Mouse (Mus musculus) intestine, embryonic 14.5 days (tissue): ENCODE measurements around the gene Smchd1. TPM values are rescaled to one million over a fixed set of nuclear protein-coding genes. Genes with fewer than 3 reads are reported as not detected.
"Not testable (repeated sequence)": the region's sequence is repeated elsewhere in the genome, so short reads cannot be mapped to it uniquely, and the experiment has no call there.

ENCODE experiments used
- ATAC-seq: fragments of 200-750 bp; cut with Nextera tagmentation; replicated peaks from 2 replicates; pipeline ENCODE4 v1.8.0; 2017; ENCODE audit warnings: low read depth, moderate number of reproducible peaks, moderate TSS enrichment, moderate library complexity; ENCODE audit not compliant: low FRiP score, low TSS enrichment
- DNase-seq: peaks from one replicate; pipeline ENCODE4 v3.0.0-alpha.2; 2018; ENCODE audit warnings: low spot score
- H3K27ac ChIP-seq: fragments of 300-500 bp; sonication (generic); 2 replicates; pipeline ENCODE4 v1.5.1; 2014; ENCODE audit warnings: low read depth, mild to moderate bottlenecking, control low read depth
- H3K27me3 ChIP-seq: fragments of 300-500 bp; sonication (generic); replicated peaks from 2 replicates; pipeline ENCODE4 v1.6.1; 2014; ENCODE audit warnings: low read length, control low read depth; ENCODE audit not compliant: control insufficient read depth, insufficient read depth
- H3K36me3 ChIP-seq: fragments of 300-500 bp; sonication (generic); 2 replicates; pipeline ENCODE4 v1.6.1; 2014; ENCODE audit warnings: low read length, control low read depth; ENCODE audit not compliant: control insufficient read depth, insufficient read depth
- H3K4me1 ChIP-seq: fragments of 300-500 bp; sonication (generic); replicated peaks from 2 replicates; pipeline ENCODE4 v1.6.1; 2014; ENCODE audit warnings: low read length, control low read depth, mixed read lengths; ENCODE audit not compliant: control insufficient read depth, insufficient read depth
- H3K4me2 ChIP-seq: fragments of 300-500 bp; sonication (generic); 2 replicates; pipeline ENCODE4 v1.6.1; 2014; ENCODE audit warnings: low read length
- H3K4me3 ChIP-seq: fragments of 300-500 bp; sonication (generic); 2 replicates; pipeline ENCODE4 v1.5.1; 2014; ENCODE audit warnings: low read depth, low read length, control low read depth, mixed read lengths
- H3K9ac ChIP-seq: fragments of 300-500 bp; sonication (generic); 2 replicates; pipeline ENCODE4 v1.6.1; 2014; ENCODE audit warnings: mild to moderate bottlenecking, low read length
- H3K9me3 ChIP-seq: fragments of 300-500 bp; sonication (generic); 2 replicates; pipeline ENCODE4 v1.6.1; 2016; ENCODE audit warnings: low read length, control low read depth; ENCODE audit not compliant: control insufficient read depth
- WGBS: fragments of 180-500 bp; shearing (Covaris S2); extraction: QIAGEN DNeasy Blood & Tissue Kit; methylation state at CpG from one replicate; pipeline ENCODE4 v1.1.7; 2014; 5-methylcytosine and 5-hydroxymethylcytosine counted together
- polyA plus RNA-seq: library from polyadenylated mRNA; unstranded; fragments of >200 nt; fragmentation: Nextera tagmentation; extraction: Ambion mirVana; gene quantifications from 2 replicates; pipeline ENCODE4 v1.2.1, GENCODE M21; 2014

The Smchd1 gene
- polyA plus RNA-seq, 1 experiment from 2014 or later: 81.8 TPM

DNA sequence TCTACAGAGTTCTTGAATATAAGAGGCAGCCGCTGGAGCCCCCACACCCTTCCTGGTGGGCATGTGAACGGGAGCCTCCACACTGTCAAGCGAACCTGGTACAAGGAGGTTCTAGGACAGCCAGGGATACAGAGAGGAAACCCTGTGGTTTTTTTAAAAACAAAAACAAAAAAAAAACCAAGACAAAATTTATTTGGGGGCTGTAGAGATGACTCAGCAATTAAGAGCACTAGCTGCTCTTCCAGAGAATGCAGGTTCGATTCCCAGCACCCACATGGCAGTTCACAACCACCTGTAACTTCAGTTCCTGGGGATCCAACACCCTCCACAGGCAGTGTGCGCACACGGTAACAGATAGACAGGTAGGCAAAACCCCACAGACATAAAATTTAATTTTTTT, 136.5 kb downstream of the Smchd1 start:
- H3K9me3 ChIP-seq: no peaks in the 10 kb centered on the region
- DNase-seq: peak; percentile 15
- H3K4me3 ChIP-seq: no peak overlapping the region
- no peak overlapping the region for H3K27ac ChIP-seq
- no peaks in the 10 kb centered on the region for H3K4me1 ChIP-seq
- no peak for ATAC-seq
- no peak overlapping the region for H3K4me2 ChIP-seq
- peaks cover 5% of the 10 kb centered on the region; the same call in 1 of the 2 replicates for H3K36me3 ChIP-seq
- WGBS: 97% methylated on average over 6 of the region's 6 CpGs
- no peaks in the 10 kb centered on the region for H3K27me3 ChIP-seq
- no peak overlapping the region for H3K9ac ChIP-seq

DNA sequence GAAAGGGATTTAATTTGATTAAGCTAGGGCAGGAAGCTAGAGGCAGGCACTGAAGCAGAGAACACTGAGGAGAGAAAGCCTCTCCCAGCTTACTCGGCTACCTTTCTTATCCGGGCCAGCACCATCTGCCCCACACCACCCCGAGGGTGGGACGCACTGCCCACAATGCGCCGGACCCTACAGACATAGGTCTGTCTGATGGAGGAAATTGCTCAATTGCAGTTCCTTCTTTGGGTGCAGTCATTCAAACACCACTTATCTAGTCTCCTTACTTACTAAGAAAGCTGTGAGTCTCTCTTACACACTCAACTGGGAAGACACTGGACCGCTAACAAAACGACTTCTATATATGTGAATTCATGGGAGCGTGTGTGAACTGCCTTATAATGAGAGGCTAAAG, 137.6 kb downstream of the Smchd1 start:
- Histone ChIP-seq H3K9me3 (no peaks in the 10 kb centered on the region), H3K4me1 (no peaks in the 10 kb centered on the region), H3K27ac (no peak overlapping the region), H3K9ac (no peak overlapping the region), H3K4me3 (no peak overlapping the region), H3K4me2 (no peak overlapping the region), H3K36me3 (no peaks in the 10 kb centered on the region), H3K27me3 (no peaks in the 10 kb centered on the region)
- DNase-seq (peak; percentile 41), ATAC-seq (no peak)
- 90% methylated on average over 9 of the region's 9 CpGs for WGBS

DNA sequence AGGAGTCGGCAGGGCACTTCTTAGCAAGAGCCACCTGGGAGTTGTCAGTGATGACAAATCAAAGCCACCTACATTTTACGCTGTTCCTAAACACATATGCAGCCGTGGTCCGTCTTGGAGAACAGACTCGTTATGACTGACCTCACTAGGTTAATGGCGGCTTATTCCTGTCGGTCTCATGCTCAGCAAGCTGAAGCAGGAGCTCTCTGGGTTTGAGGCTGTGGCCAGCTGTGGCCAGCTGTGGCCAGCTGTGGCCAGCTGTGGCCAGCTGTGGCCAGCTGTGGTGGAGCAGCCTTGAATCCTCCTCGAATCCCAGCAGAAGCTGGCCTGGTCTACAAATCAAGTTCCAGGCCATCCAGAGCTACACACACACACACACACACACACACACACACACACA, 138.7 kb downstream of the Smchd1 start:
- ATAC-seq (0 out of 2 replicates have a peak, but pooled peaks have one; percentile 58), DNase-seq (peak; percentile 51)
- no peak overlapping the region for H3K4me3 ChIP-seq
- H3K9me3 ChIP-seq: no peaks in the 10 kb centered on the region
- no peaks in the 10 kb centered on the region for H3K36me3 ChIP-seq
- no peaks in the 10 kb centered on the region for H3K4me1 ChIP-seq
- 21% methylated on average over 8 of the region's 8 CpGs for WGBS
- no peak overlapping the region for H3K27ac ChIP-seq
- H3K9ac ChIP-seq: no peak overlapping the region
- no peak overlapping the region for H3K4me2 ChIP-seq
- H3K27me3 ChIP-seq: no peaks in the 10 kb centered on the region

DNA sequence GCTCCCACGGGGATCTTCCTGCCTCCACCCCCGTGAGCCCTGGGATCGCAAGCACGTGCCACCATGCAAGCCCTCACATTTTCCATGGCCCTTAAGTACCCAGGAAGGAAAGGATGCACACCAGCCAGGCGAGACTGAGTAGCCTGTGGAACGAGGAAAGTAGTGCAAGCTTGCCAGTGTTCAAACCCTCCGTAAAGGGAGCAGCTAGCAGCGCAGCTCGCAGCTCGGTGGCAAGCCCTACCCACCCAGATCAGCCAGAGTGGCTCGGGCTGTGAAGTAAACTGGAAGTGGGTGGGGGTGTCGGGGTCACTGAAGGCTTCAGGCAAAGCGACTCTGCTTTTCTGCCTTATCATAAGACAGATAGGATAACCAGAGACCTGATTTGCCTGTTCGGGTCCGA, 142.8 kb downstream of the Smchd1 start:
- 49% methylated on average over 15 of the region's 15 CpGs for WGBS
- Histone ChIP-seq H3K27me3 (no peaks in the 10 kb centered on the region), H3K4me3 (no peak overlapping the region), H3K9ac (no peak overlapping the region), H3K4me2 (no peak overlapping the region), H3K4me1 (no peaks in the 10 kb centered on the region), H3K27ac (no peak overlapping the region), H3K9me3 (no peaks in the 10 kb centered on the region), H3K36me3 (no peaks in the 10 kb centered on the region)
- ATAC-seq (no peak), DNase-seq (peak; percentile 51)

DNA sequence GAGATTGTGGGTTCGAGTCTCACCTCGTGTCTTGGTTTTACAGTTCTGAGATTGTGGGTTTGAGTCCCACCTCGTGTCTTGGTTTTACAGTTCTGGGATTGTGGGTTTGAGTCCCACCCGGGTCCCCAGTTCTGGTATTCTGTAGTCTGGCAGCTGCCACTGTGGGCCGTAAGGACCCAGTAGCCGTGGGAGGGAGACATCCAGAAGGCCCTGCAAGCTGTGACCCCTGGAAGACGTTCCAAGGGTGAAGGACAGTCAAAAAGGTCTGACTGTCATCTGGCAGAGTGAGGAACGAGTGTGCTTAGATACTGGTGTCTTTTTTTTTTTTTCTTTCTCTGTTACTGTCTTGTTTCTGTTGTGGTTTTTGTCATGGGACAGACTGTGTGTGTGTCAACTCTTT, 154.4 kb downstream of the Smchd1 start:
- not testable (repeated sequence) for H3K4me1 ChIP-seq, DNase-seq, H3K36me3 ChIP-seq, ATAC-seq, H3K4me3 ChIP-seq, H3K9me3 ChIP-seq, H3K27me3 ChIP-seq, H3K4me2 ChIP-seq, H3K27ac ChIP-seq, H3K9ac ChIP-seq
- 85% methylated on average over 8 of the region's 8 CpGs for WGBS

DNA sequence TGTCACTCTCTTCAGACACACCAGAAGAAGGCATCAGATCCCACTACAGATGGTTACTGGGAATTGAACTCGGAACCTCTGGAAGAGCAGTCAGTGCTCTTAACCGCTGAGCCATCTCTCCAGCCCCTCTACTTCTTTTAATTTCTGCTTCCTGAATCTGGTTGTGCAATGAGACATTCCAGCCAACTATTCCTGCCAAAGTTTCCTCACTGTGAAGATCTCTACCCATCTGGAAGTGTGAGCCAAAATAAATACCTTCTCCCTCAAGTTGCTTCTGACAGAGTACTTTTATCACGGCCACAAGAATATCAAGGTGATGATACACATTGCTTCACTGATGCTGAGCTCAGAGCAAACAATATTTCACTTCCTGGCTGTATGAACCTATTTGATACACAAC, 155.8 kb downstream of the Smchd1 start:
- H3K4me3 ChIP-seq: no peak overlapping the region
- H3K9ac ChIP-seq: no peak overlapping the region
- H3K27me3 ChIP-seq: no peaks in the 10 kb centered on the region
- no peaks in the 10 kb centered on the region for H3K9me3 ChIP-seq
- DNase-seq (no peak), ATAC-seq (no peak)
- WGBS: 91% methylated on average over 3 of the region's 3 CpGs
- no peak overlapping the region for H3K4me2 ChIP-seq
- no peak overlapping the region for H3K27ac ChIP-seq
- H3K4me1 ChIP-seq: no peaks in the 10 kb centered on the region
- H3K36me3 ChIP-seq: no peaks in the 10 kb centered on the region

DNA sequence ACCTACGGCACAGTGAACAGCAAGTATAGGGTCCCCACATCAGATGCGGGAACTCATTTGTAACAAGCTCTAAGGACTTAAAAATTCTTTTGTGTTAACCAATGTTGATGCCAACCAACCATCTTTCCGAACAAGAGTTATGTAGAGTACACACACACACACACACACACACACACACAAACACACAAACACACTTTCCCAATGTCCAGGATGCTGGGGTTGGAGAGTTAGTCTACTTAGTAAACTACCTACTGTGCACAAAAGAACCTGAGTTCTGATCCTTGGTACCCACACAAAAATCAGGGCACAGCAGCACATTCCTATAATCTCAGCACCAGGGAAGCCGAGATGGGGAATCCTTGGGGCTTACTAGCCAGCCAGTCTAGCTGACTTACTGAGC, 157.6 kb downstream of the Smchd1 start:
- Histone ChIP-seq H3K9me3 (no peaks in the 10 kb centered on the region), H3K4me3 (no peak overlapping the region), H3K4me2 (no peak overlapping the region), H3K27ac (no peak overlapping the region), H3K27me3 (peaks cover 3% of the 10 kb centered on the region; the same call in 1 of the 2 replicates), H3K4me1 (no peaks in the 10 kb centered on the region), H3K9ac (no peak overlapping the region), H3K36me3 (no peaks in the 10 kb centered on the region)
- 87% methylated on average over 4 of the region's 4 CpGs for WGBS
- DNase-seq (no peak), ATAC-seq (no peak)

DNA sequence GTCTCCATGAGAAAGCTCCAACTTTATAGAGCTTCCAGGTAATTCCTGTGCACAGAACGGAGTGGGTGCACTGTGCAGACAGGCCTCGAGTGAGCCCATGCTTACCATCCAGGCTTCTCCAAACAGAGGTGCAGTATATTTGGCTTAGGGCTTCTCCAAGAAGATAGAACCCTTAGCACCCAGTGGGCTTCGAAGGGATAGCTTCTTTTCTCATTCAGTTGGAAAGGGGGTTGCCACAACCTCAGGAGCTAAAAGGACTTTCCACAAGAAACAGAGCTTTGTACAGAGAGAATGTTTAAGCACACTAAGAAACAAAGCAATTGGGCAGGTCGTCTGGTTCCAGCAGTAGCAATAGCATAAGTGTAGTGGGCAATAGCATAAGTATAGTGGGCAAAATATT, 160.8 kb downstream of the Smchd1 start:
- DNase-seq (peak; percentile 4), ATAC-seq (no peak)
- WGBS: 76% methylated on average over 4 of the region's 4 CpGs

DNA sequence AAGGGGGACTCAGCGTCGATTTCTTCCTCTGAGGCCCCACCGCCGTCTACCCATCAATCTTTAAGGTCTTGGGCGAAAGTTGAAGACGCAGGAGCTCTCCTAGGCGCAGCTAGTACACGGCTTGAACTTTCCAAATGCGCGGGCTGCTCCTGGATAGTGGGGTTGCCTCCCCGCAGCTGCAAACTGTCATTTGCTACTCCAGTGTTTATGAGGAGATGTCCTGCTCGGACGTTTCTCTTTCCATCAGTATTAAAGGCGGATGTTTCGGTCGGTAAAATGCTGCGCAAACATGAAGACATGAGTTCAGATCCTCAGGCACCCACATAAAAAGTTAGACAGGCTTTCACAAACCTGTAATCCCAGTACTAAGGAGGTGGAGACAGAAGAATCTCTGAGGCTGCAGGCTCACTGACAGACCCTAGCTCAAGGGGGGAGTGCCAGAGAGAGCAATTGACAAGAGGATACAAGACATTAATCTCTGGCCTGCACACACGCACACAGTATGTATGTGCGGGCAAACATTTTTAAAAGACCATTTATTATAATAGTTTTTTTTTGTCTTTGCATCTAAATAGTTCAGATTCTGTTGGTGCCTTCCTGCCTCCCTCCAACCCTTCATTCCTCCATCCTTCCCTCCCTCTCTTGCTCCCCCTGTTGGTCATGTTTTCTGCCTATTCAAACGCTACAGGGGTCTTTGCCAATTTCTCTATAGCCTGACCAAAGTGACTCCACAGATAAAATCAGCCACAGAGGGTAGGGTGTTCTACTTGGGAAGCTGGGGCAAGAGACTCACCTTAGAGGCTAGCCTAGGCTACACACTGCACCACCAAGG, 163.6 kb downstream of the Smchd1 start, which contains the start of gene Emilin2:
TSS of gene Emilin2 (minus strand) at position 639 of the 832 bp plus-strand sequence.
- peak within 1 kb of the TSS; percentile 57 for H3K4me3 ChIP-seq
- H3K36me3 ChIP-seq: no peaks in the 10 kb centered on the region
- H3K9me3 ChIP-seq: no peaks in the 10 kb centered on the region
- peaks cover 3% of the 10 kb centered on the region; the same call in 1 of the 2 replicates for H3K4me1 ChIP-seq
- peaks cover 42% of the 10 kb centered on the region for H3K27me3 ChIP-seq
- H3K9ac ChIP-seq: peak within 1 kb of the TSS; percentile 35
- 7% methylated on average over 20 of the region's 20 CpGs for WGBS
- DNase-seq (peak; percentile 58), ATAC-seq (no peak; the same call in 1 of the 2 replicates)
- H3K4me2 ChIP-seq: peak within 1 kb of the TSS; percentile 100
- no peak within 1 kb of the TSS for H3K27ac ChIP-seq

More for the DNA sequence above, 160.8 kb downstream of the Smchd1 start:
- Histone ChIP-seq H3K4me1 (peaks cover 3% of the 10 kb centered on the region; the same call in 1 of the 2 replicates), H3K36me3 (no peaks in the 10 kb centered on the region), H3K27ac (no peak overlapping the region), H3K9ac (no peak overlapping the region), H3K4me2 (no peak overlapping the region), H3K27me3 (peaks cover 34% of the 10 kb centered on the region), H3K4me3 (no peak overlapping the region), H3K9me3 (no peaks in the 10 kb centered on the region)
